Mouse (Mus musculus) kidney, adult 2 months (tissue): ENCODE data around the gene 4930412O13Rik.

Source experiments
- CTCF ChIP-seq: fragments of 200-500 bp; conservative IDR thresholded peaks from 2 replicates; pipeline ENCODE4 v1.5.1; 2011; ENCODE audit warnings: low read depth, mild to moderate bottlenecking, control low read depth, low read length, moderate library complexity, mixed read lengths; ENCODE audit not compliant: insufficient read depth, insufficient read length
- POLR2A ChIP-seq: fragments of 200-500 bp; IDR thresholded peaks from one replicate; pipeline ENCODE4 v1.6.1; 2011; ENCODE audit warnings: low read depth, low read length, control low read depth

DNA sequence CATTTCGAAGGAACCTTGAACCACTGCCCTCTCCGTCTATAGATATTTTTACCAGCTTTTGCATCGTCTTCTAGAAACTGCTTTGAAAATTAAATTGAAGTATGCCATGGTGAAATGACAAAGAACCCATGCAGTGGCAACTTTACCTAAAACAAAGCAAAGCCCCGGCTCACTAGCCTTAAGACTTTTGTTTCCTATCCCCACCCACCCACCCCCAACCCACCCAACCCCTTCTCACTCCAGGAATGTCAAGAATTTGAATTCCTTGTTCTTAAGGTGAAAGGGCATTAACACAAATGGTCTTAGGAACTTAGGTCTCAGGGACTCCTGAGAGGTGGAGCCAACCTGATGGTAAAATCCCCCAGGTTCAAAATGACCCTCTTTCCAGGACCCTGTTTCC lies 25.2 kb upstream of the 4930412O13Rik start:
- TF ChIP-seq POLR2A (no peak), CTCF (no peak)
